Mouse (Mus musculus): ENCODE measurements around the gene Olfr971. TPM values are rescaled to one million over a fixed set of nuclear protein-coding genes. Genes with fewer than 3 reads are reported as not detected.
"Not testable (repeated sequence)": the region's sequence is repeated elsewhere in the genome, so short reads cannot be mapped to it uniquely, and the experiment has no call there.

The Olfr971 gene
- polyA plus RNA-seq (2016; fragmentation: Nextera tagmentation; extraction: Ambion mirVana) = not detected in 2 replicates

DNA sequence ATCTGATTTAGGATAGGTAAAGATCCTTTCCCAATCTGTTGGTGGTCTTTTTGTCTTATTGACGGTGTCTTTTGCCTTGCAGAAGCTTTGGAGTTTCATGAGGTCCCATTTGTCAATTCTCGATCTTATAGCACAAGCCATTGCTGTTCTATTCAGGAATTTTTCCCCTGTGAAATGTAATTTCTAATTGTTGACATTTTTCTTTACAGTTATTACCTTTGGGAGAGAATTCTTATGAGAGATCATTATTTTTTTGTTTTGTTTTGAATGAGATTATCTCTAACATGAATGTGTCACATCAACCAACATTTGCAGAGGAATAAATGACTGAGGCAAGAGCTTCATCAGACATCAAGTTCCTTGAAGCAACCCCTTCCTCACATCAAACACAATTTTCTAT is at the start of gene Olfr971:
Gene Olfr971 (plus strand): TSS at position 301 of the 400 bp plus-strand sequence.
- not testable (repeated sequence) for H3K36me3 ChIP-seq; H3K4me3 ChIP-seq; H3K4me1 ChIP-seq; ATAC-seq (ENCODE audit: low FRiP score, low read depth); H3K27me3 ChIP-seq (replicated peaks); H3K4me2 ChIP-seq (replicated peaks); H3K9me3 ChIP-seq; H3K27ac ChIP-seq; H3K9ac ChIP-seq
- 92% methylated on average over 2 of the region's 2 CpGs for WGBS

DNA sequence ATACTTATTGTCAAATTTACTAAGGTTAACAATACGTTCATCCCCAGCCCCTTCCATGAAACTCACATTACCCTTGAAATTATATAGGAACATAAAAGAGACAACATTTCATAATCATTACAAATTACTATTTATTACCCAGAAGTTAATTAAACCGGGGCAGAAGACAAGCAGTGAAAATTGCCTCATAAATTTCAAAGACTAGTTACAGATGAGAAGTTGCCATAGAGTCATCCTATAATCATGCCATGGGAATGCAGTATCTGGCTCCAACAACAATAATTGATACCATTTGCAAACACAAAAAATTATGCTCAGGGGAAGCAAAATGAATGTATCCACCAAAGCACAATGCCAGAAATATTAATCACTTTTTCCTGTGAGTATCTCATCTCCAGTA is 46.1 kb upstream of the Olfr971 start, which contains the start of gene Olfr969:
Gene Olfr969 (plus strand): TSS at position 388 of the 400 bp plus-strand sequence.
- Histone ChIP-seq H3K27me3 (replicated peaks) (no peaks in the 10 kb centered on the region), H3K36me3 (no peaks in the 10 kb centered on the region)

DNA sequence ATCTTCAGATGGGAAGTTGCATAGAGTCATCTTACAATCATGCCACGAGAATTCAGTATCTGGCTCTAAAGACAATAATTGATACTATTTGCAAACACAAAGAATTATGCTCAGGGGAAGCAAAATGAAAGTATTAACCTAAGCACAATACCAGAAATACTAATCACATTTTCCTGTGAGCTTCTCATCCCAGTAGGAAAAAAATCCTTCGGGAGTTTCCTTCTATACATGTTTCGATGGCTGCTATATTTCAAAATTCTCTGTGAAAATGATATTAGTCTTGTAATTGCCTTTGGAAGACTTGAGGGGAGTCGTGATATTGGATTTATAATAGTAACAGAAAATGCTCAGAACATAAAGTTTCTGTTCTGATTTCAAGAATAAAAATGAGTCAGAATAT is 28.1 kb upstream of the Olfr971 start, which contains the start of gene Olfr970:
Gene Olfr970 (plus strand): TSS at position 301 of the 400 bp plus-strand sequence.
- 76% methylated on average over 4 of the region's 4 CpGs for WGBS
- no peaks in the 10 kb centered on the region for H3K4me1 ChIP-seq
- no peak for ATAC-seq (ENCODE audit: low FRiP score, low read depth)

More for the DNA sequence above, 46.1 kb upstream of the Olfr971 start, which contains the start of gene Olfr969:
- H3K27ac ChIP-seq = no peak within 1 kb of the TSS
- no peak within 1 kb of the TSS for H3K4me2 ChIP-seq (replicated peaks)
- no peak for ATAC-seq (ENCODE audit: low FRiP score, low read depth)
- no peaks in the 10 kb centered on the region for H3K9me3 ChIP-seq
- H3K4me3 ChIP-seq = no peak within 1 kb of the TSS
- WGBS = 68% methylated on average over 2 of the region's 2 CpGs
- H3K9ac ChIP-seq = no peak within 1 kb of the TSS
- no peaks in the 10 kb centered on the region for H3K4me1 ChIP-seq

DNA sequence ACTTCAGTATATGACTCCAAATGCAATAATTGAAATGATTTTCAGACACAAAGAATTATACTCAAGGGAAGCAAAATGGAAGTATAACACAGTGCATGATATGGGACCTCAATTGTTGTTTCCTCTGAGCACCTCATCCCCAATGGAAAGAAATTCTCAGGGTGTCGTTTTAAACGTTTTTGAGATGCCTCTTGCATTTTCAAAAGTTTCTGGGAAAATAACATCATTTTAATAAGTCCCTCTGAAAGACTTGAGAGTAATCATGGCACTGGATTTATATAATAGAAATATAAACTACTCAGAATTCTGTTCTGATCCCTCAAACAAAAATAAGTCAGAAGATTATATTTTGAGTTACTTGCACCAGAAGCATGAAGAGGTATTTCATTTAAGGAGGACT is 29.4 kb downstream of the Olfr971 start, which contains the start of gene Olfr972:
Gene Olfr972 (plus strand): TSS at position 301 of the 400 bp plus-strand sequence.
- no peaks in the 10 kb centered on the region for H3K4me1 ChIP-seq
- H3K4me3 ChIP-seq = no peak within 1 kb of the TSS
- H3K9ac ChIP-seq = no peak within 1 kb of the TSS
- ATAC-seq (ENCODE audit: low FRiP score, low read depth) = no peak
- H3K4me2 ChIP-seq (replicated peaks) = no peak within 1 kb of the TSS
- no peaks in the 10 kb centered on the region for H3K9me3 ChIP-seq
- H3K27ac ChIP-seq = no peak within 1 kb of the TSS
- H3K27me3 ChIP-seq (replicated peaks) = no peaks in the 10 kb centered on the region
- no peaks in the 10 kb centered on the region for H3K36me3 ChIP-seq
- 75% methylated on average over 2 of the region's 2 CpGs for WGBS

More for the DNA sequence above, 28.1 kb upstream of the Olfr971 start, which contains the start of gene Olfr970:
- Histone ChIP-seq H3K27me3 (replicated peaks) (no peaks in the 10 kb centered on the region), H3K9ac (no peak within 1 kb of the TSS), H3K9me3 (no peaks in the 10 kb centered on the region), H3K27ac (no peak within 1 kb of the TSS), H3K4me2 (replicated peaks) (no peak within 1 kb of the TSS), H3K36me3 (no peaks in the 10 kb centered on the region), H3K4me3 (no peak within 1 kb of the TSS)

DNA sequence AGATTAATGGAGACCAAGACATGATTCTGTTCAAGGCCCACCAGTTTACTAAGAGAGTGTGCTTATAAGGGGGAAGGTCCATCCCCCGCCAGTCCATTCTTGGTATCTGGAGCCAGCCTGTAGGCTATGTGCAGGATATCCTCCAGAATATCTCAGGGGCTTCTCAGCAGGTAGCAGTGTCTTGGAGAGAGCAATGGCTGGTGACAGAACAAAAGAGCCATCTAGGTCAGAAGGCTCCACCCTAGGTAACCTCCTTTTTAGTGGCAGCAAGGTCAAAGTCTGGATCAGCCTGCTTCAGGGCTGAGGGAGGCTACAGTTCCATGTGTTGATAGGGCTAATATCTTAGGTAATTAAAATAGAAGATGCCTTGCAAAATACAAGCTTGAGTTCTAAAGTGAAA is 35.3 kb downstream of the Olfr971 start:
- not testable (repeated sequence) for H3K9me3 ChIP-seq; H3K27me3 ChIP-seq (replicated peaks); H3K36me3 ChIP-seq; H3K27ac ChIP-seq; H3K9ac ChIP-seq; H3K4me3 ChIP-seq; H3K4me1 ChIP-seq; H3K4me2 ChIP-seq (replicated peaks); ATAC-seq (ENCODE audit: low FRiP score, low read depth)
- 91% methylated on average over 1 of the region's 1 CpGs for WGBS

DNA sequence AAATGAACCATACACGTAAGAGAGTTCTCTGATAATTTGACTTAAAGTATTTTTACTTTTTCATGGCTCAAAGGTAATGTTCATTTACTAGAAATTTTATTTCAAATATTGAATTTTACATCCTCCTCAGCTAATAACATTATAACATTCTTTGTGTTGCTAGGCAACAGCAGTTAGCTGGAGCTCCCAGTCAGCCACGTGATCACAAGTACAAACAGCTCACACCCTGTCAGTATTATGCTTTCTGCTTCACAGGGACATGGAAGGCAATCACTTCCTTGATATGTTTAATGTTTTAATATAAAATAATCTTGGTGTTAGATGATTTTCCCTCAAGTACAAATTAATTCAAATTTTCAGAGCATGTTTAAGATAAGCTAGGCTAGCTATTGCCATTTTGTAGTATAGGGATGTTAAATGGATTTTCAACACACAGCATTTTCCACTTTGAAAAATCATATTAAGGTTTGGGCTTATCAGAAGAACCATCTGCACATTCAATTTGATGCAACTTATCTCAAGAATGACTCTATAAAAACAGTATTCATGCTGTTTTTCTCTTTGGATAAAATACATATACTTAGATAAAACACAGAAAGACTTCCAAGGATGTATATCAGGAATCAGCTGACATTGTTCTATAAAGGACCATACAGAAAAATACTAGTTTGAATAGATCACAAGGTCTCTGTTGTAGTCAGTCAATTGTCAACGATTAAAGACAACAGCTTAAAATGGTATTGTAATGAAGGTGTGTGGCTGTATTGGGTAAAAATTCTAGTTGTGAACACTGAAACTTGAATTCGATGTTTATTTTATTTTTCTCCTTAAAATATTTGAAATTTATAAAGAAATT is 41.1 kb downstream of the Olfr971 start:
- no CpG with 5 or more reads among the region's 4 CpGs for WGBS

More for the DNA sequence above, 41.1 kb downstream of the Olfr971 start:
- H3K4me1 ChIP-seq; H3K9ac ChIP-seq; H3K27ac ChIP-seq; H3K9me3 ChIP-seq; H3K4me3 ChIP-seq; H3K36me3 ChIP-seq; H3K4me2 ChIP-seq (replicated peaks); H3K27me3 ChIP-seq (replicated peaks): not testable (repeated sequence)
- peak; percentile 50; the same call in 1 of the 2 replicates for ATAC-seq (ENCODE audit: low FRiP score, low read depth)

Other genes with a start within 250 kb of the Olfr971 start
- gene AW551984, start 232.5 kb upstream of the Olfr971 start, polyA plus RNA-seq (2016; fragmentation: Nextera tagmentation; extraction: Ambion mirVana) = 26.1 and 26.5 TPM in 2 replicates
- not detected in 2 replicates for gene Olfr148, start 226.2 kb upstream of the Olfr971 start, polyA plus RNA-seq (2016; fragmentation: Nextera tagmentation; extraction: Ambion mirVana)
- gene Olfr960, start 215.5 kb upstream of the Olfr971 start, polyA plus RNA-seq (2016; fragmentation: Nextera tagmentation; extraction: Ambion mirVana) = not detected in 2 replicates
- gene Olfr961, start 191.8 kb upstream of the Olfr971 start, polyA plus RNA-seq (2016; fragmentation: Nextera tagmentation; extraction: Ambion mirVana) = not detected in 2 replicates
- gene Olfr963, start 169.7 kb upstream of the Olfr971 start, polyA plus RNA-seq (2016; fragmentation: Nextera tagmentation; extraction: Ambion mirVana) = not detected in 2 replicates
- not detected in 2 replicates for gene Olfr149, start 129.8 kb upstream of the Olfr971 start, polyA plus RNA-seq (2016; fragmentation: Nextera tagmentation; extraction: Ambion mirVana)
- gene Olfr965, start 125.5 kb upstream of the Olfr971 start, polyA plus RNA-seq (2016; fragmentation: Nextera tagmentation; extraction: Ambion mirVana) = not detected in 2 replicates
- gene Olfr150, start 105.9 kb upstream of the Olfr971 start, polyA plus RNA-seq (2016; fragmentation: Nextera tagmentation; extraction: Ambion mirVana) = not detected in 2 replicates
- not detected in 2 replicates for gene Olfr967, start 90.6 kb upstream of the Olfr971 start, polyA plus RNA-seq (2016; fragmentation: Nextera tagmentation; extraction: Ambion mirVana)
- gene Olfr968, start 53.6 kb upstream of the Olfr971 start, polyA plus RNA-seq (2016; fragmentation: Nextera tagmentation; extraction: Ambion mirVana) = not detected in 2 replicates
- gene Olfr969, start 45.9 kb upstream of the Olfr971 start, polyA plus RNA-seq (2016; fragmentation: Nextera tagmentation; extraction: Ambion mirVana) = not detected in 2 replicates
- not detected in 2 replicates for gene Olfr970, start 28.0 kb upstream of the Olfr971 start, polyA plus RNA-seq (2016; fragmentation: Nextera tagmentation; extraction: Ambion mirVana)
- not detected in 2 replicates for gene Olfr972, start 29.5 kb downstream of the Olfr971 start, polyA plus RNA-seq (2016; fragmentation: Nextera tagmentation; extraction: Ambion mirVana)
- gene Olfr229, start 70.5 kb downstream of the Olfr971 start, polyA plus RNA-seq (2016; fragmentation: Nextera tagmentation; extraction: Ambion mirVana) = not detected in 2 replicates
- gene Olfr974, start 100.6 kb downstream of the Olfr971 start, polyA plus RNA-seq (2016; fragmentation: Nextera tagmentation; extraction: Ambion mirVana) = not detected in 2 replicates
- 0.11 TPM in 1 of 2 replicates, not detected in the other for gene Olfr975, start 115.2 kb downstream of the Olfr971 start, polyA plus RNA-seq (2016; fragmentation: Nextera tagmentation; extraction: Ambion mirVana)
- not detected in 2 replicates for gene Olfr976, start 124.3 kb downstream of the Olfr971 start, polyA plus RNA-seq (2016; fragmentation: Nextera tagmentation; extraction: Ambion mirVana)
- not detected in 2 replicates for gene Olfr978, start 155.2 kb downstream of the Olfr971 start, polyA plus RNA-seq (2016; fragmentation: Nextera tagmentation; extraction: Ambion mirVana)
- not detected in 2 replicates for gene Olfr979, start 166.6 kb downstream of the Olfr971 start, polyA plus RNA-seq (2016; fragmentation: Nextera tagmentation; extraction: Ambion mirVana)
- gene Olfr980, start 172.7 kb downstream of the Olfr971 start, polyA plus RNA-seq (2016; fragmentation: Nextera tagmentation; extraction: Ambion mirVana) = not detected in 2 replicates
- gene Olfr981, start 184.6 kb downstream of the Olfr971 start, polyA plus RNA-seq (2016; fragmentation: Nextera tagmentation; extraction: Ambion mirVana) = not detected in 2 replicates
- not detected in 2 replicates for gene Olfr982, start 237.0 kb downstream of the Olfr971 start, polyA plus RNA-seq (2016; fragmentation: Nextera tagmentation; extraction: Ambion mirVana)